Mouse (Mus musculus) heart, embryonic 12.5 days (tissue): ENCODE data around the gene Trpv1. TPM values are rescaled to one million over a fixed set of nuclear protein-coding genes. Genes with fewer than 3 reads are reported as not detected.

Source experiments
- ATAC-seq: fragments of 200-750 bp; cut with Nextera tagmentation; 2 replicates; pipeline ENCODE4 v1.8.0; 2017; ENCODE audit warnings: moderate TSS enrichment, moderate library complexity; ENCODE audit not compliant: insufficient number of reproducible peaks, low FRiP score
- H3K27ac ChIP-seq: fragments of 300-500 bp; sonication (generic); 2 replicates; pipeline ENCODE4 v1.5.1; 2016; ENCODE audit warnings: mild to moderate bottlenecking, moderate library complexity; ENCODE audit not compliant: poor library complexity, severe bottlenecking
- H3K27me3 ChIP-seq: fragments of 300-500 bp; sonication (generic); replicated peaks from 2 replicates; pipeline ENCODE4 v1.6.1; 2016; ENCODE audit warnings: mild to moderate bottlenecking, moderate library complexity
- H3K36me3 ChIP-seq: fragments of 300-500 bp; sonication (generic); 2 replicates; pipeline ENCODE4 v1.6.1; 2016; ENCODE audit warnings: mild to moderate bottlenecking, moderate library complexity
- H3K4me1 ChIP-seq: fragments of 300-500 bp; sonication (generic); replicated peaks from 2 replicates; pipeline ENCODE4 v1.6.1; 2016; ENCODE audit warnings: mild to moderate bottlenecking
- H3K4me2 ChIP-seq: fragments of 300-500 bp; sonication (generic); 2 replicates; pipeline ENCODE4 v1.6.1; 2016; ENCODE audit warnings: mild to moderate bottlenecking, moderate library complexity
- H3K4me3 ChIP-seq: fragments of 300-500 bp; sonication (generic); 2 replicates; pipeline ENCODE4 v1.5.1; 2016; ENCODE audit warnings: mild to moderate bottlenecking
- H3K9ac ChIP-seq: fragments of 300-500 bp; sonication (generic); 2 replicates; pipeline ENCODE4 v1.6.1; 2016; ENCODE audit warnings: mild to moderate bottlenecking, moderate library complexity
- H3K9me3 ChIP-seq: fragments of 300-500 bp; sonication (generic); replicated peaks from 2 replicates; pipeline ENCODE4 v1.6.1; 2016; ENCODE audit warnings: mild to moderate bottlenecking, moderate library complexity
- WGBS: fragments of 180-500 bp; shearing (Covaris S2); methylation state at CpG from one replicate; pipeline ENCODE4 v1.1.7; 2016; 5-methylcytosine and 5-hydroxymethylcytosine counted together
- polyA plus RNA-seq: library from polyadenylated mRNA; unstranded; fragments of >200 nt; fragmentation: Nextera tagmentation; extraction: Ambion mirVana; gene quantifications from 2 replicates; pipeline ENCODE4 v1.2.1, GENCODE M21; 2016

Trpv1 gene
- polyA plus RNA-seq, 1 experiment from 2014 or later = not detected

DNA sequence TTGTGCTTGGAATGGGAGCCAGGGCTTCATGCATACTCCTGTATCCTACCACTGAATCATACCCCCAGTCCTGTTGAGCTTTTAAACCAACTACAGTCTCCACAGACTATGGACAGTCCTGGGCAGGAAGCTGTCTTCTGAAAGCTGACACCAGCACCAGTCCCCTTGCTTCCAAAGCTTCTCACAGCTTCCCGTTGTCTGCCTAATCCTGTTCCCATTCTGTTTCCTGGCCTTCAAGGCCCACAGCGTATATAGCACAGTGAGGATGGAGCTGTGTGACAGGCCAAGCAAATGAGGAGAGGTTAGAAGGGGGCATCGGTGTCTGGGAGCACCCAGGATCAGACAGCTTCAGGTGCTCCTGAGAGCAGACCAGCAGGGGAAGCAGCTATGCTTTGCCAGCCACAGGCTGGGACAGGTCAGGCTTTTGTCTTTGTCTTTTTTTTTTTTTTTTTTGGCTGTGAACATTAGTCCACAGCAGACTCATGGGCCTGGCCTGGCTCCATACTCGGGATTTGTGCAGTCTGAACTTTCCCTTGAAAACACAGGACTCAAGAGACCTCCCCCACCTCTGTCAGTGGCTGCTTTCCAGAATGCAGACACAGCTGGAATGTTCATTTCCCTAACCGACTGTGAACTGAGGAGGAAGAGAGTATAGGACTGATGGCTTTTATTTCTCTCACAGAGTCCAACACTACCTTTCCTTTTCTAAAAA is 2.1 kb downstream of the Trpv1 start:
- Histone ChIP-seq H3K4me3 (no peak overlapping the region), H3K4me2 (no peak overlapping the region), H3K27me3 (no peaks in the 10 kb centered on the region; the same call in 1 of the 2 replicates), H3K4me1 (peaks cover 4% of the 10 kb centered on the region; the same call in 1 of the 2 replicates), H3K9me3 (no peaks in the 10 kb centered on the region), H3K27ac (peak overlapping the region; percentile 67; the same call in 1 of the 2 replicates), H3K36me3 (no peaks in the 10 kb centered on the region), H3K9ac (no peak overlapping the region)
- ATAC-seq = 0 out of 2 replicates have a peak, but pooled peaks have one; percentile 46
- 26% methylated on average over 5 of the region's 5 CpGs for WGBS

DNA sequence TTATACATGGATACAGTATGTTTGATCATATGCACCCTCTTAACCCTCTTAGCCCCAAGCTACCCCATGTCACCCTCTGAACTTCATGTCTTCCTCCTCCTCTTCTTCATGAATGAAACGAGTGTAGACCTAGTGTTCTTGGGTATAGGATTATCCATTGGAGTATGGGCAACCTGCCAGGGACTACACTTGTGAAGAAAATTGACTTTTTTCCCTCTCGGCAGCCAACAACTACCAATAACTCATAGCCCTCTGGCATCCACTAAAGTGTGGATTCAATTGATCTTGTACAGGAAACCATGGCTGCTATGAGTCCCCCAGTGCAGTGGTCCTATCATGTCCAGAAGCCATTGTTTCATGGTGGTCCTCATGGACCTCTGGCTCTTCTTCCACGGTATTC is 2.6 kb downstream of the Trpv1 start:
- H3K9ac ChIP-seq = no peak overlapping the region
- no peak for ATAC-seq
- no peak overlapping the region for H3K4me2 ChIP-seq
- 76% methylated on average over 3 of the region's 3 CpGs for WGBS
- H3K4me3 ChIP-seq = no peak overlapping the region
- peaks cover 4% of the 10 kb centered on the region; the same call in 1 of the 2 replicates for H3K4me1 ChIP-seq
- H3K9me3 ChIP-seq = no peaks in the 10 kb centered on the region
- no peaks in the 10 kb centered on the region for H3K36me3 ChIP-seq
- no peaks in the 10 kb centered on the region; the same call in 1 of the 2 replicates for H3K27me3 ChIP-seq
- H3K27ac ChIP-seq = no peak overlapping the region

DNA sequence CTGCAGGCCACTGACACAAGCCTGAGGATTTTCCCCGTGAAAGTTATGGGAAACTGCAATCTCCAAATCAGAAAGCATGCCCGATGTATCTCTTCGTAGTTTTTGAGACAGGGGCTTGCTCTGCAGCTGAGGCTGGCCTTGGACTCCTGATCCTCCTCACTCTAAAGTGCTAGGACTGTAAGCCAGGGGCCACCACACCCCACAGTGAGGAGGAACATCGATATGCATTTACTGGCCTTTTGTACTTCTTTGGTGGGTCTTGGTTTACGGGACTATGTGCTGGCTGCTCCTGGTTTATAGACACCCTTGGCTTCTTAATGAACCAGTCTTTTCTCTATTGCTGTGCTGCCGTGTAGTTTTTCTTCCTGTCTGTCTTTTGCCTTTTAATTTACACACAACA is 8.1 kb downstream of the Trpv1 start:
- no peak overlapping the region for H3K27ac ChIP-seq
- no peaks in the 10 kb centered on the region; the same call in 1 of the 2 replicates for H3K27me3 ChIP-seq
- 75% methylated on average over 6 of the region's 6 CpGs for WGBS
- H3K4me1 ChIP-seq = no peaks in the 10 kb centered on the region
- H3K9me3 ChIP-seq = no peaks in the 10 kb centered on the region
- H3K4me2 ChIP-seq = no peak overlapping the region
- H3K36me3 ChIP-seq = no peaks in the 10 kb centered on the region
- H3K9ac ChIP-seq = no peak overlapping the region
- H3K4me3 ChIP-seq = no peak overlapping the region
- ATAC-seq = no peak

DNA sequence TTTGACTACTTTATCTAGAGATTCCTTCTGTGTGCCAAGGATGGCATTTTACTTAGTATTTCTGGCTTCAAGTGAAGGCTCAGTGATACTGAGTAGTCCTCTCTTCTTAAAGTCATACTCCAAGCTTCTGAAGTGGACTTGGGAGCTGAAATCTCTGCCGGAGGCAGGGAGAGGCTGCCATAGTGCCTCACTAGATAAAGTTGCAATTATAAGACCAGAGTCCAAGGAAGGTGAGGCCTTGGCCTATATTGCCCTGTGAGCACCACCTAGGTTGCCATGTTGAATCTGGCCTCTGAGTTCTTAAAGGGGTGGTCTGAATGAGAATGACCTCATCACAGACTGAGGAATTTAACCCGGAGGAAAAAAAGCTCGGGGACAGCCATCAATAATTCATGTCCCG is 8.7 kb downstream of the Trpv1 start:
- H3K4me1 ChIP-seq = no peaks in the 10 kb centered on the region
- no peaks in the 10 kb centered on the region for H3K9me3 ChIP-seq
- H3K4me2 ChIP-seq = no peak overlapping the region
- no peak overlapping the region for H3K9ac ChIP-seq
- H3K4me3 ChIP-seq = no peak overlapping the region
- no peaks in the 10 kb centered on the region; the same call in 1 of the 2 replicates for H3K27me3 ChIP-seq
- H3K27ac ChIP-seq = no peak overlapping the region
- H3K36me3 ChIP-seq = no peaks in the 10 kb centered on the region
- no peak for ATAC-seq
- WGBS = 78% methylated on average over 4 of the region's 4 CpGs

DNA sequence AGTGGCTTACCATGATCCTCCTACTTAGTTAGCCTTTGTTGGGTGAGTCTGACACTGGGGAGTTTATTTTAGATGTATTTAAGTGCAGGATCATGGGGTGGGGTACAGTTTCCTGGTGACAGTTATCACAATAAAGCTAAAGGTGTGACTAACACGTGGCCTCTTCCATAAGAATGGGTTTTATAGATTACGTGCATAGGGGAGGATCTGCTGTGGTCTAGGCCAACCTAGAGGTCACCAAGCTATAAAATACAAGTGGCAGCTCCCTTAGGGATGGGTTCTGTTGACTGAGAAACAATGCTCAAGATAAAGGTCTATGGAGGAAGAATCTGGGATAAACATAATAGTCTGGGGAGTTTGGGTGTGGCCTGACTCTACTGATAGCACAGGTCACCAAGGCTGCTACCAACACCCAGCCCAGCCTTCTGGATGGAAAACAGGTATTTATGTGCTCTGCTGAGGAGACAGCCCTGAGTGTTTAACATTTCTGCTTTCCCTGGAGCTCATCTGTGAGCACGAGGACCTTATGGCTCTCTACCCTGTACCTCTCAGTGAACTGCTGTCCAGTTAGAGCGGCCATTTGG is 23.4 kb downstream of the Trpv1 start:
- WGBS = 65% methylated on average over 4 of the region's 4 CpGs
- no peak overlapping the region for H3K27ac ChIP-seq

DNA sequence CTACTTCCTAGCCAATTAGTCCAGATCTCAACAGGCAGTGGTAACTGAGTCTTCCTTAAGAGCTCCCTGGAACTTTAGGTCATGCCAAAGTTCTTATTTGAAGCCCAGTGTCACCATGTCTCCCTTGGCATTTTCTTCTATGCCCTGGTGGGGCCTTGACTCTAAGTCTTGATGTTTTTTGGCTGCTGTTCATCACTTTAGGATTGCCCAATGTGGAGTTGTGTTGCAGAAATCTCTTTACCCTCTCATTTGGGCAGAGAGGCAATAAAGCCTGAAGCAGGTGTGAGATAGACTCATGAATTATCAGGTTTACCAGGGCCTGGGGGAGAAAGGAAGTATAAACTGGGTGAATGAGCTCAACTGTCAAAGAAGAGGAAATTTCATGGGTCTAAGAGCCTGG is 24.6 kb downstream of the Trpv1 start:
- Histone ChIP-seq H3K4me1 (no peaks in the 10 kb centered on the region), H3K9ac (no peak overlapping the region)
- no peak for ATAC-seq

More for the DNA sequence above, 23.4 kb downstream of the Trpv1 start:
- no peaks in the 10 kb centered on the region for H3K9me3 ChIP-seq
- no peak overlapping the region for H3K4me3 ChIP-seq
- no peaks in the 10 kb centered on the region for H3K27me3 ChIP-seq
- no peaks in the 10 kb centered on the region for H3K36me3 ChIP-seq
- no peak overlapping the region for H3K4me2 ChIP-seq
- no peaks in the 10 kb centered on the region for H3K4me1 ChIP-seq
- H3K9ac ChIP-seq = no peak overlapping the region
- no peak for ATAC-seq

DNA sequence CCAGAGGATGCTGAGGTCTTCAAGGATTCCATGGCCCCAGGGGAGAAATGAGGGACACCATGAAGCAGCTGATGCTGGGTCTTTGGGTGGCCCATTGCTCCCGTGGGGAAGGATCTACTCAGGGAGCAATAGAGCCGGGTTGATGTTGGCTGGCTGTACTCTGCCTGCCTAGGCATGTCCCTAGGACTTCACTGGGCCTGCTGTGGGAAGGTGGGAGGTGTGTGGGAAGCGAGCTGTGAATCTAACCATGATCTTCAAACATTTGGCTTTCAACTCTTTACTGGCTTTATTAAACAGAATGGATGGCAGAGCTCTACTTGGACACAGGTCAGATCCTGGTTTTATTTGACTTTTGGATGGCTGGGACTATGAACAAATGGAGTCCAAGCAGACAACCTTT is 26.4 kb downstream of the Trpv1 start:
- H3K4me1 ChIP-seq = no peaks in the 10 kb centered on the region
- H3K4me3 ChIP-seq = no peak overlapping the region
- no peak for ATAC-seq
- no peaks in the 10 kb centered on the region for H3K9me3 ChIP-seq
- no peak overlapping the region for H3K27ac ChIP-seq
- no peak overlapping the region for H3K9ac ChIP-seq
- 62% methylated on average over 3 of the region's 3 CpGs for WGBS
- H3K27me3 ChIP-seq = no peaks in the 10 kb centered on the region
- H3K36me3 ChIP-seq = no peaks in the 10 kb centered on the region
- H3K4me2 ChIP-seq = no peak overlapping the region

More for the DNA sequence above, 24.6 kb downstream of the Trpv1 start:
- H3K27me3 ChIP-seq = no peaks in the 10 kb centered on the region
- no peaks in the 10 kb centered on the region for H3K9me3 ChIP-seq
- no peak overlapping the region for H3K4me2 ChIP-seq
- no peaks in the 10 kb centered on the region for H3K36me3 ChIP-seq
- no peak overlapping the region for H3K4me3 ChIP-seq
- no peak overlapping the region for H3K27ac ChIP-seq

DNA sequence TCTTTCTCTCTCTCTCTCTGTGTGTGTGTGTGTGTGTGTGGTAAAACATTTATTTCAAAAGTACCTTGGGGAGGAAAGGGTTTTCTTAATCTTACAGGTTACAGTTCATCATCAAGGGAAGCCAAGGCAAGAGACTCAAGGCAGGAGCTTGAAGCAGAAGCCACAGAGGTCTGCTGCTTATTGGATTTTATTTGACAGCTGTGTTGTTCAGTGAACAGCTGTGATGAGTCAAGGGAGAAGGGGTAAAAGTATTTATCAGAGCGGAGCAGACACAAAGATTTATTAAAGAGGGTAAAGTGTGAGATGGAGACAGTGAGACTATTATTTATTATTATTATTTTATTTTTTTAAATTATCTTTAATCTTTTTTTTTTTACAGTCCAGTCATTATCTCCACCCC is 27.3 kb downstream of the Trpv1 start:
- H3K36me3 ChIP-seq = no peaks in the 10 kb centered on the region
- 71% methylated on average over 1 of the region's 1 CpGs for WGBS
- H3K9ac ChIP-seq = no peak overlapping the region
- H3K27me3 ChIP-seq = no peaks in the 10 kb centered on the region
- H3K9me3 ChIP-seq = no peaks in the 10 kb centered on the region
- no peaks in the 10 kb centered on the region for H3K4me1 ChIP-seq
- no peak overlapping the region for H3K4me2 ChIP-seq
- no peak overlapping the region for H3K27ac ChIP-seq
- no peak for ATAC-seq
- H3K4me3 ChIP-seq = no peak overlapping the region

DNA sequence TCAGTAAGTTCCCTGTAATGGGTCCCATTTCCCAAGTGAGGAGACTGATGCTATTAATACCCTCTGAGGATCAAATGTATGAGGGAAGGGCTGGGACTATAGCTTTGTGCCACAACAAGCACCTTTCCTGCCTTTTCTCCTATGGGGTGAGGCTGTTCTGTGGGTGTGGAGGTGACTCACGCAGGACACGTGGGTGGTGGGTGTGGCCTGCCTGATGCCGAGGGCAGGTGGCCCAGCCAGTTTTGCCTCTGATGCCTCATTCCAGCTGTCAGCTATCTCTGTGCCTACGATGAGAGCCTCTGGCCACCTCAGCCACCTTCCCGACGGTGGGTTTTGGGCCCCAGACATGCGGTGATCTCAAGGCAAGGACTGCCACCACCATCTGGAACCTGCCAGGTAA is 33.2 kb downstream of the Trpv1 start, which contains the start of gene Trpv3:
Gene Trpv3, plus strand, starts transcription at position 122 of the 400 bp plus-strand sequence.
- H3K4me3 ChIP-seq = no peak within 1 kb of the TSS
- H3K27me3 ChIP-seq = peaks cover 19% of the 10 kb centered on the region
- ATAC-seq = no peak
- H3K4me1 ChIP-seq = peaks cover 4% of the 10 kb centered on the region; the same call in 1 of the 2 replicates
- H3K36me3 ChIP-seq = no peaks in the 10 kb centered on the region
- no peak within 1 kb of the TSS for H3K27ac ChIP-seq
- H3K4me2 ChIP-seq = no peak within 1 kb of the TSS
- no peak within 1 kb of the TSS for H3K9ac ChIP-seq
- no peaks in the 10 kb centered on the region for H3K9me3 ChIP-seq
- WGBS = 67% methylated on average over 7 of the region's 7 CpGs

DNA sequence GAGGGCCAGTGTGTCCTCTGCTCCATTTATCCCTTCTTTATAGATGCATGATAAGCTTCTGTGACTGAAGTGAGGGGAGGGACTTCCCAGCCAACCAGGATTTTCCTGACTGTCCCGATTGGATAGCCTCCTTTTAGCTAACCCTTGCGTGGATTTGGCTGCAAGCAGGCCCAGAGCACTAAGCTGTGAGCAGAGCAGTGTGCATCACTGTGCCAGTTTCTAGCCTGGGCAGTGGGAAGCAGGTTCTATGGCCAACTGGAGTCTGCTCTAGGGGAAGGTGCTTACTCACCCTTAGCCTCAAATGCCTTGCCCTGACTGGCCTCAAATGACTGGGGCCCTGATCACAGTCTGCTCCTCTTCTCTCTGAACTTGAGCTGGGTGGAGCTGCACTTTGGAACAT is 40.7 kb downstream of the Trpv1 start:
- Histone ChIP-seq H3K9ac (no peak overlapping the region), H3K27me3 (peaks cover 5% of the 10 kb centered on the region; the same call in 1 of the 2 replicates), H3K4me2 (no peak overlapping the region), H3K4me1 (no peaks in the 10 kb centered on the region), H3K27ac (no peak overlapping the region), H3K9me3 (no peaks in the 10 kb centered on the region), H3K4me3 (no peak overlapping the region), H3K36me3 (no peaks in the 10 kb centered on the region)
- WGBS = 34% methylated on average over 2 of the region's 2 CpGs
- no peak for ATAC-seq

DNA sequence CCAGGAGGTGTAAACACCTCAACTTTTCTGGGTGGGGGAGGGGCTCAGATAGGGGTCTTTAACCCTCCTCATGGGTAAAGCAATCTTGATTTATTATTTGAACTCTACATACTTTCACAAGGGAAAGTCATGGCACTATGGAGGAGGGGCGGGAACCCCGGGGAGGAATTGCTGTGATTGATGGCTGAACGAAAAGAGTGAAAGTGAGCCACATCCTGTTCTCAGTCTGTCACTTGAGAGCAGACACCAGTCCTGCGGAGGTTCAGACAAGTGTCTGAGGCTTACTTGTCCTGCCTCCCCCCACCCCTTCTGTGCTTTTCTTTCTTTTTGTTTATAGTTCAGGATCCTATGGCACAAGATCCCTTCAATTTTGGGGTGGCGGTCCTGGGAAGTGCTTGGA is 46.6 kb downstream of the Trpv1 start:
- H3K4me3 ChIP-seq = no peak overlapping the region
- no peak overlapping the region for H3K27ac ChIP-seq
- ATAC-seq = no peak
- 41% methylated on average over 5 of the region's 5 CpGs for WGBS
- no peaks in the 10 kb centered on the region for H3K27me3 ChIP-seq
- H3K36me3 ChIP-seq = no peaks in the 10 kb centered on the region
- no peaks in the 10 kb centered on the region for H3K9me3 ChIP-seq
- H3K4me2 ChIP-seq = no peak overlapping the region
- H3K4me1 ChIP-seq = peaks cover 16% of the 10 kb centered on the region
- no peak overlapping the region for H3K9ac ChIP-seq
